Mouse (Mus musculus): ENCODE measurements around the gene Nfix. TPM values are rescaled to one million over a fixed set of nuclear protein-coding genes. Genes with fewer than 3 reads are reported as not detected.
A peak's percentile ranks its signal among the peaks of the same experiment; 100 is the strongest.

Gene Nfix
- polyA plus RNA-seq, 3 experiments from 2014 or later = 0.92 to 6.3 (median 3.1) TPM

DNA sequence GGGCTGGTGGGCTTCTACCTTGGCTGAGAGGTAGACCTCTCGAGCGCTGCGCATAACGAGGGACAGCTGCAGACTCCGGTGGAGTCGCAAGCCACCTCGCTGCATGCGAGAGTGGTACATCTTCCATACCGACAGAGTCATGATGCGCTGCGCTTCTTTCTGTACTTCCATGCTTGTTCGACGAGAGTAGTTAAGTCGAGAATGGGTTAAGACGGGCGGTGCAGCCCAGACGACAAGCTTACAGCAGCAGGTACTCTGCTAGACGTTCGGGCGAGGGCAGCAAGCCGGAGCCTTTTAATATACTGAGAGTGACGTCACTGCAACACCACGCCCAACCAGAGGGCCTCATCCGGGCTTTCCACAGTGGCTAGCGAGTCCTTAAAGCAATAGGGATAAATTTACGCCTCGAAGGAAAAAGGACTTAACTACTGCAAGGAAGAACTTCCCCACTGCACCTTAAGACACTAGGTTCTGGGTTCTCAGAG, 137.5 kb downstream of the Nfix start, which contains the start of gene Ier2:
Gene Ier2 (minus strand): TSS at position 272 of the 485 bp plus-strand sequence.
- ATAC-seq = peak; percentile 47

DNA sequence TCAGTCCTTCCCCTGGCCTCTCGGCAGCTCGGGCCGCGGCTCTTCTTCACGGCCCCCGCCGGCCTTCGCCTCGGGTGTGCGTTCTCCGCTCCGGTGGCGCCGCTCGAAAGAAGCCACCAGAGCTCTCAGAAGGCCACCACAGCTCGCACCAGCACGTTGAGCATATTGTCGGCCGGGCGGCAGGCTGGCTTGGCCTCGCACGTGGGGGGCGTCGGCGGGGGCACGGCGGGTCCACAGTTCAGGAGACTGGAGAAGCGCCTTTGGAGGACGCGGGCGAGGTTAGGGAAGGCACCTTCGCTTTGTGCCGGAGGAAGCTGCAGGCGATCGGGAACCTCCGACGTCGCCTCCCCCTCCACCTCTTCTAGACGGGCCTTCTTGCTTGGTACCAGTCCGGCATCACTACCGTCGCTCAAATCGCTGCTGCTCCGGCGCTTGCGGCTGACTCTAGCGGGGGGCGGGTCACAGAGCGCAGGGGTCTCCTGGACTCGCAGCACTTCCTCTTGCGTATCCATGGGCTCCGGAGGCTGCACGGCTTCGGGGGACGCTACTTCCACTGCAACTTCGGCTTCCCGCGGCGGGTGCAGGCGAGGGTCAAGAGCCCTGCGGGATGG, 138.1 kb downstream of the Nfix start:
- ATAC-seq = peak; percentile 3

DNA sequence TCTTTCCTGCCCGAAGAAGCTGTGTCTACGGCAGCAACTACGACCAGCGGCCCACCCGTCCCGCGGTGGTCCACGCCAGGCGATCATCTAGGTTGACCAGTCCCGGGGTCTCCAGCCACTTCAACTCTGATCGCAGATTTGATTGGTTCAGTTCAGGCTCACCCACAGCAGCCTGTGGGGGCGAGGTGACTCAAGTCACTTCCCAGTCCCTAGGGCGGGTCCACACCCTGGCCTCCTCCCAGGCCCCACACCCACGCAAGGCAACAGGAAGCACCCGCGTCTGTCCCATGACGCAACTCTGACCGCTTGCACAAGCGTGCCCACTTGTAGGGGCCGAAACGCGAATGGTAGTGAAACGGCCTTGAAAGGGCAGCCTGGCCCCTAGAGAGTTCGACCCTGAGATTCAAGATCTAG, 138.7 kb downstream of the Nfix start:
- peak; percentile 4 for ATAC-seq

DNA sequence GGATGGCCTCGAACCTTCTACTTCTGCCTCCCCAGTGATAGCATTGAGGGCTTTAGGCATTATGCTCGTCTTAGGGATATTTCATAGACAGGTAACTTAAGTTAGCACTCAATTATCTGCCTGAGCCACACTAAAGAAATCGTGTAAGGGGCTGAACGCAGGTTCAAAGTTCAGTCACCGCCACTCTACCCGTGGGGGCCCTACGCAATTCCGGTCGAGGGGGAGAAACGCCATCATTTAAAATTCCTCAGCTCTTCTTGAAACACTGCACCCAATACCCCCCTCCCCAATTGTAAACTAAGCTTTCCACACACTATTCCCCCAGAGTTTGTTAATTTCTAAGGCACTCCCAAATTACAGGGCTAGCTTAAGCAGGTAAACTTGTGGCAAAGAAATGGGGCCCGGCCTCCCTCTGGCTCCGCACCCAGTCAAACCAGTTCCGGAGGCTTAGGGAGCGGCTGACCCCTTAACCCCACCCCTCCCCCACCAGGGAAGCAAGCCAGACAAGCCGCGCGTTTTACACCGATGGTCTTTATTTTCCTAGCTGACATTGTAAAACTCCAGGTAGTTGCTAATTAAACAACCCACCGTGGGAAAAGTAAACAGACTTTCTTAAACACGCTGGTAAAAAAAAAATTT, 139.2 kb downstream of the Nfix start:
- ATAC-seq = no peak

DNA sequence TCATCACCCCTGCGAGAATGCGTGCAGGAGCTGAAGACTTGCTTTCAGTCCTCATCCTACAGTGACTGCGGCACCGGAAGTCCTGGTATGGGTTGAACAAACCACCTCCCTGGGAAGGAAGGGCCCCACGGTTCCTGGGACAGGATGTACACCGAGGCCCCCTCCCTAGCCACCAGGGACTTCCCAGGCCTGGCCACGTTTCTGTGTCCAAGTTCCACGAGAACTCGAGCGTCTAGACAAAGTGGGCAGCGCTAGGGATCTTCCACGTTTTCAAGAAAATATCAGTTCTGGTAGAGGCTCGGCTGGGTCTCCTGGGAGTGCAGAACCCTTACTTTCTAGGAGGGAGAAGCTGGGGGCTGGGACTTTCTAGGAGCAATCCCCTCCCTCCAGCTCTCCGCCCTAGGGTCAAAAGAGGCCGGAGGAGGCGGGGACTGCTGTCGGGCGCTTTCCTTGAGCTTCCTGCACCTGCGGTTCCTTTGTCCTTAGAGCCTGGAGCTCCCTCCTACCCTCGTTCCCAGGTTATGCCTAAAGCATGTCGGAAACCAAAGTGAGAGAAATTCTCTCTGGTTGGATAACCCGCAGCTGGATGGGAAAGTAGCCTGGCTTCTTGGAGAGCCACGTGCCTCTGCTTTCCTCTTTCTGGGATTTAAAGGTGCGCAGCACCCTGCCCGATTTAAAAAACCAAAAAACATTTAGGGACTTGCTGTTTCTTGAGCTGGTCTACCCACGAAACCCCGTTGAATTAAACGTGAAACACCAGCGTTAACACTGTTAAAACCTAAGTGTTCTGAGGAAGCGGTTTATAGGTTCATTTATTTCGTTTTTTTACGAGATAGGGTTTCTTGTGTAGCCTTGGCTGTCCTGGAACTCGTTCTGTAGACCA, 140.0 kb downstream of the Nfix start:
- peak; percentile 58 for ATAC-seq

DNA sequence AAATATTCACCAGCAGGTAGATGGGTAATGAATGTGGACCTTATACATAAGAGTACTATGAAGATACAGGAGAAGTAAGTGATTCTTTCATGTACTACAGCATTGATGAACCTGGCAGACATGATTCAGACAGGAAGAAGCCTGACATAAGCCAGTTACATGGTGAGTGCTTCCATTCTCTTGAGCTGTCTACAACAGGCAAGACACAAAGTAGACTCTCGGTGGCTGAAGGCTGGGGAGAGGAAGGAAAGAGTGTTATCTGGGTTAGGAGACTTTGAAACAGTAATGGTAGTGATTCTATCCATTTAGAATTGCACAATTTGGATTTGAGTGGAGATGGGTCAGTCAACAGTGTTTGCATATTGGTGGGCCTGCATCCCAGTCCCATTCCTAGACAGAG, 141.2 kb downstream of the Nfix start:
- ATAC-seq = no peak

DNA sequence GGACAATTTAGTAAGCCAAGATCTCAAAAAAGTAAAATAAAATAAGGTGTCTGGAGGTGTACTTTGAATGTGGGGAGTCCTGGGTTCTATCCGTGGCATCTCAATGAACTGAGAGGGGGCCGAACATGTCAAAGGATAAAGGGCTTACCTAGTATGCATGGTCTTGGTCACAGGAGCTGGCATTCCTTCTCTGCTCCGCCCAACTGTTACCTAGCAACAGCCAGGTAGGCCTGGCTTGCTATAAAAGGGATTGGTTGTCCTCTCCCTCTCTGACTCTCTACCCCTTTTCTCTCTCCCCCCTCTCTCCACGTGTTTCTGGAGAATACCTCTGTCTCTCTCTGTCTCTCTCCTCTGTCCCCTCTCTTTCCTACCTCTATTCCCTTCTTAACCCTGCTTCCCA, 142.5 kb downstream of the Nfix start:
- no peak for ATAC-seq

DNA sequence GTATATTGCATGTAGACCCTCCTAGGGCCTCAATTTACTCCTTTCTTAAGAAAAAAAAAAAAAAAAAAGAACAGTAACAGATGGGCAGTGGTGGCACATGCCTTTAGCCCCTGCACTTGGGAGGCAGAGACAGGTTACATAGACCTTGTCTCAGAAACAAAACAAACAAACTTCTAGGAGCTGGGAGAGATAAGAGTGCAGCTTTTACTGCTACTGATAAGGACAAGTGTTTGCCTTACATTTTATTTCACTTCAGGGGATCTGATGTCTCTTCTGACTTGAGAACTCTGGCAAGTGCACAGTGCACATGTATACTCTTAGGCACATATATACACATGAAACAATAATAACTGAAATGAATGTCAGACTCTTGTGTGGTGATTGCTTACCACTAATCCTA, 142.9 kb downstream of the Nfix start:
- ATAC-seq = no peak

DNA sequence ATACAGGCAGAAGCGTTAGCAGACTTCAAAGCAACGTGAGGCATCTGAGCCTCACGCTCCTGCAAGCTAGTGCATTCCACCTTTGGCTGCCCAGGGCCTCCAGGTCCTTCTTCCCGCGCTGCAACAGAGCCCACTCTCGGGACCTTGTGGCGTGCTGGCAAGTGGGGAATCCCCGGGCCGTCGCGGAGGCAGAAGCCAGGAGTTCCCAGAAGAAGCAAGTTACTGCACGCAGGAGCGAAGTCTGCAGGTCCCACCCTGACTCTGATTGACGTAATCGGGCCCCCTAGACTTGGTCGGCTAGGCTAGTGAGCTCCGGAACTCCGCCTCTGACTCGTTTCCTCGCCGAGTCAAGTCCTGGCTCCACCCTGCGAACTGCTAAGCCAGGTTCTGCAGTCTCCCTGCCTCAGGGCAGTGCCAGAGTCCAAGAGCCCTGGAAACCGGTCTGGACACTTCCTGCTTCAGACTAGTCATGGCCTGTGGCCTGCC, 143.5 kb downstream of the Nfix start:
- ATAC-seq = peak; percentile 47

DNA sequence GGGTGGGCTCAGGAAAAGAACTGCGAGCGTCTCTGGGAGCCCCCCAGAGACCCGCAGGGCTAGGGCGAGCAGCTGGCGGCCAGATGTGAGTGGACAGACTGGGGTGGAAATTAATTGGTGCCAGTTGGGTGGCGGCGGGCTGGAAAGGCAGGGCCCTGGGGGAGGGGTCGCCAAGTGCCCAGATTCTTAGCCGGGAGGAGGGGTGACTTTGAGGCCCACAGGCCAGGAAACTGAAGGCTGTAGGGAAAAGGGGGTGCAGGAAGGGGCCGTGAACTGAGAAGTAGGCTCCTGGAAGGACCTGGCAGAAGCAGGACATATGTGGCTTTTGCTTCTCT, 144.0 kb downstream of the Nfix start:
- ATAC-seq = no peak

DNA sequence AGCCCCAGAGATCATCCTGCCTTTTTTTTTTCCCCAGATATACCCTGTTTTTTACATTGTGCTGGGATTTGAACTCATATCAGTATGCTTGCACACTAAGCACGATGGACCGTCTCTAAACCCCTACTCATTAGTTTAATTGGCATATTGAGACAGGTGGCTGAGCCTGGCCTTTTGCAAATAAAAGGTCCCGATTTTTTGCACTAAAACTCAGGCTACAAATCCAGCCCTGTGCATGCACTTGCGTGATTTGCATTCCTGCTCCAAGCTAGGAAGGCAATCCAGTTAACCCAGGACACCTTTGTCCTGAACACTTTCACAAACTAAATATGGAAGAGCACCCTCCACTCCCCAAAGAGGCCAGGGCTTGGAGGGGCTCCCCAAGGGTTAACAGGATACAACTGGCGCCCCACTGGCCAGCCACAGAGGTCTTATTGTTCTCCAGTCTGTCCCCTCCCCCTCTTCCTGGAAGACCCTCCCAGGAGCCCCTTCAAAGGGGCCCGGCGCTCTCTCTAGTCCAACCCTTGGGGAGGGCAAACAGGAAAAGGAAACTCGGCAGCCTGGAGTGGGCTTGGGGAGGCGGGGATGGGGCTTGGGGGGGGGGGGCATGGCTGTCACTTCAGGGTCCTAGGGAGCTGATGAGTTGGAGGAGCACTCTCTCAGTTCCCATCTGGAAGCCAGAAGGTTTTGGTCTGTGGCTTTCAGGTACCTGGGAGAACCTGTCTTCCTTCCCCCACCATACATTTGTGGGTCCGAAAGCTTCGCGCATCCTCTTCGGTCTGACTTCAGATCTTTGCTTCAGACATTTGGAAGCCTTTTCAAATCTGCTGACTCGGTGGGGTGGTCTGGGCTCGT, 144.6 kb downstream of the Nfix start:
- ATAC-seq = no peak

DNA sequence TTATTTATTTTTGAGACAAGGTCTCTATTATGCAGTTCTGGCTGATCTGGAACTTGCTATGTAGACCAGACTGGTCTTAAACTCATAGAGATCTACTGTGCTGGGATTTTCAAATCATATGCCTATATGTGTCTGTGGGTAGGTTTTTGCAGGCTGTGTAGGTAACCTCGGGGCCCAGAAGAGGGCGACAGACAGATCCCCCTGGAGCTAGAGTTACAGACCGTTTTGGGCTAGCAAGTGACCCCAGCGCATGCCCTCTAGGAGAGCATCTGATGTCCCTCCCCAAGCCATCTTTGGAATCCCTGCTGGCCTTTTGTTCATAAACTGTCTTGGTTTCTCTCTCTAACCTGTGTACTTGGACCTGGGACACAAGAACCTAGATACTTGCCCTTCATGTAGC, 145.5 kb downstream of the Nfix start:
- no peak for ATAC-seq

DNA sequence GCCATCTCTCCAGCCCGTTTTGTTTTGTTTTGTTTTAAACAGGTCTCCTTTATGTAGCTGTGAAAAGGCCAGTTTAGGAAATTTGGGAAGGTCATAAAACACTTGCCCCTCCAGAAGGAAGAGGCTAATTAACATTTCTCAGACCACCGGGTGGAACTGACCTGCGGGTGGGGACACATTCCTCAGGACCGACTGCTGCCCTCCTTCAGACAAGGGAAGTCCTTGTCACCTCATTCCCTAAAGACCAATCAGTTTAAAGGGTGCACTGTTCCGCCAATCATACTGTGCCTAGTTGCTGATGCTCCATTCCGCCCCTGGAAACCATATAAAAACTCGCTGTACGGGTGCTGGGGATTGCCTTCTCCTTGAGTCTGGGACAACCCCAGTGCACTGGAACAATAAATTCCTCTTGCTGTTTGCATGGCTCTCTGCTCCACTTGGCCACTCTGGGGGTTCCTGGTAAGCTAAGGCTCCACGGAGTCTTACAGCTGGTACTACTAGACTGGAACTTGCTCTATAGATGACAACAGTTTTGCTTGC, 147.0 kb downstream of the Nfix start:
- no peak for ATAC-seq

DNA sequence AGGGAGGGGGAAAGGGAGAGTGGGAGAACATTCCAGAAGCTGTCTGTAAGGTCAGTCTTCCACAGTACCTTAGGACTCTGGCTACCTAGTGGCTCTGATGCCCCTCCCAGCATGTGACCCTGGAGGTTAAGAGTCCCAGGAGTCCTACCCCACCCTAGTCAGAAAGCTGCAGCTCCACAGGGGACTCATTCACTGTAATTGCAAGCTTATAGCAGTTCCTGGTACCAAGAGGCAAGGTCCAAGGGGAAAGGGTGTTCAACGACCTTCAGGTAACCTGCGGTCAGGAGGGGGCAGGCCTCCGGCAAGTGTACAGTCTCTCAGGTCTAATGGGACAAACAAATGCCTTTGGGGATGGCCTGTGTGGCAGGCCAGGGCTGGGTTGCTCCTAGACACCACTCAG, 149.9 kb downstream of the Nfix start:
- ATAC-seq = no peak

Other genes with a start within 250 kb of the Nfix start
- gene Ier2, start 137.5 kb downstream of the Nfix start, polyA plus RNA-seq (2017; shearing (Covaris generic)) = 10 to 100 TPM; 42.4 to 46.3 (median 45.8) TPM
- 10 to 100 TPM; 28.0 to 61.1 (median 55.5) TPM for gene Trmt1, start 114.0 kb downstream of the Nfix start, polyA plus RNA-seq (2017; shearing (Covaris generic))
- 1 to 10 TPM; 9.2 to 9.5 (median 9.4) TPM for gene Nacc1, start 112.5 kb downstream of the Nfix start, polyA plus RNA-seq (2017; shearing (Covaris generic))
- 1 to 10 TPM in 2 of 3 experiments, under 1 TPM in 1; 0.20 to 2.7 (median 1.3) TPM for gene Lyl1, start 98.9 kb downstream of the Nfix start, polyA plus RNA-seq (2017; shearing (Covaris generic))
- gene G430095P16Rik, start 77.3 kb downstream of the Nfix start, polyA plus RNA-seq (2017; shearing (Covaris generic)) = 10 to 100 TPM; 11.7 to 25.0 (median 21.7) TPM
- gene Dand5, start 22.5 kb upstream of the Nfix start, polyA plus RNA-seq (2017; shearing (Covaris generic)) = 1 to 10 TPM; 4.7 to 5.6 (median 5.4) TPM
- 10 to 100 TPM; 14.6 to 16.7 (median 16.1) TPM for gene Gadd45gip1, start 31.2 kb upstream of the Nfix start, polyA plus RNA-seq (2017; shearing (Covaris generic))
- gene Rad23a, start 40.3 kb upstream of the Nfix start, polyA plus RNA-seq (2017; shearing (Covaris generic)) = 100 to 1,000 TPM; 128 to 152 (median 145) TPM
- gene Calr, start 46.6 kb upstream of the Nfix start, polyA plus RNA-seq (2017; shearing (Covaris generic)) = 100 to 1,000 TPM; 278 to 341 (median 290) TPM
- gene Farsa, start 56.6 kb upstream of the Nfix start, polyA plus RNA-seq (2017; shearing (Covaris generic)) = 10 to 100 TPM; 48.1 to 76.0 (median 58.3) TPM
- 10 to 100 TPM in 1 of 3 experiments, 1 to 10 TPM in 2; 4.3 to 19.0 (median 6.8) TPM for gene Syce2, start 71.8 kb upstream of the Nfix start, polyA plus RNA-seq (2017; shearing (Covaris generic))
- 10 to 100 TPM; 14.5 to 19.9 (median 19.2) TPM for gene Gcdh, start 93.6 kb upstream of the Nfix start, polyA plus RNA-seq (2017; shearing (Covaris generic))
- not detected for gene Klf1, start 101.6 kb upstream of the Nfix start, polyA plus RNA-seq (2017; shearing (Covaris generic))
- gene Dnase2a, start 108.2 kb upstream of the Nfix start, polyA plus RNA-seq (2017; shearing (Covaris generic)) = 10 to 100 TPM; 10.5 to 21.7 (median 20.0) TPM
- gene Mast1, start 137.0 kb upstream of the Nfix start, polyA plus RNA-seq (2017; shearing (Covaris generic)) = 1 to 10 TPM in 2 of 3 experiments, under 1 TPM in 1; 0.84 to 1.5 (median 1.1) TPM
- under 1 TPM in 1 of 3 experiments, not detected in 2; 0.28 TPM for gene Rtbdn, start 146.6 kb upstream of the Nfix start, polyA plus RNA-seq (2017; shearing (Covaris generic))
- gene Gm49661, start 169.1 kb upstream of the Nfix start, polyA plus RNA-seq (2017; shearing (Covaris generic)) = not detected
- gene Prdx2, start 169.2 kb upstream of the Nfix start, polyA plus RNA-seq (2017; shearing (Covaris generic)) = 100 to 1,000 TPM; 232 to 340 (median 290) TPM
- gene Rnaseh2a, start 169.4 kb upstream of the Nfix start, polyA plus RNA-seq (2017; shearing (Covaris generic)) = 10 to 100 TPM; 57.0 to 88.9 (median 72.8) TPM
- gene Junb, start 178.4 kb upstream of the Nfix start, polyA plus RNA-seq (2017; shearing (Covaris generic)) = 10 to 100 TPM; 28.1 to 33.6 (median 33.1) TPM
- gene Hook2, start 190.3 kb upstream of the Nfix start, polyA plus RNA-seq (2017; shearing (Covaris generic)) = 1 to 10 TPM; 2.2 to 4.9 (median 4.6) TPM
- gene Best2, start 214.2 kb upstream of the Nfix start, polyA plus RNA-seq (2017; shearing (Covaris generic)) = not detected
- 10 to 100 TPM; 50.0 to 67.9 (median 60.7) TPM for gene Asna1, start 224.9 kb upstream of the Nfix start, polyA plus RNA-seq (2017; shearing (Covaris generic))
- gene Trir, start 226.5 kb upstream of the Nfix start, polyA plus RNA-seq (2017; shearing (Covaris generic)) = 10 to 100 TPM; 17.8 to 31.0 (median 24.1) TPM
- gene Tnpo2, start 236.6 kb upstream of the Nfix start, polyA plus RNA-seq (2017; shearing (Covaris generic)) = 10 to 100 TPM; 13.8 to 18.7 (median 16.5) TPM